Mouse (Mus musculus) gastrocnemius, postnatal 36 days (tissue): Measurements from ENCODE around the gene Srsx. TPM values are rescaled to one million over a fixed set of nuclear protein-coding genes. Genes with fewer than 3 reads are reported as not detected.
"Not testable (repeated sequence)": the region's sequence is repeated elsewhere in the genome, so short reads cannot be mapped to it uniquely, and the experiment has no call there.

Source experiments
- DNase-seq, 2 experiments: peaks; one replicate each; pipeline ENCODE4 v3.0.0; 2022
- intact Hi-C: fragments of 180-260 bp; cut with DNase I; formaldehyde crosslinking; loops from one replicate; pipeline ENCODE4 v1.15.1; 2025
- long read RNA-seq, 2 experiments: library from polyadenylated mRNA; stranded (forward); transcript quantifications; one replicate each; pipeline ENCODE4 v2.0.0; 2021
- total RNA-seq, 2 experiments: library from RNA; stranded (reverse); gene quantifications; 2 replicates each; pipeline ENCODE4 v1.2.3; 2021

The Srsx gene
- total RNA-seq: not detected
- long read RNA-seq, experiment 1: 0 reads
- long read RNA-seq, experiment 2: 0 reads

DNA sequence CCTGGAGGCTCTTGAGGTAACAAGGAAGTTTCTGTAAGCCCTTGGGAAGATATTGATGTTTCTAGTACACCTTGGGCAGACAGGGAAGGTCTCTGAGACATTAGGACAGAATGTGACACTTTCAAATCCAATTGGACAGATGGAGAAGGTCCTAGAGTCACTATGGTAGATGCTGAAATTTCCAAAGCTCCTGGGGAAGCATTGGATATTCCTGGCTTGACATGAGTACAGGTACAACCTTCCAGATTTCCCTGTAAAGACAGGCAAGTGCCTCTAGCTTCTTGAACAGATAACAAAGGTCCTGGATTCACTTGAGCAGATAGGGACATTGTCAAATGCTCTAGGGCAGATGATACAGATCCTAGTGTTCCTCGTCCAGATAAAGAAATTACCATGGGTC, at the start of gene Srsx:
Gene Srsx (minus strand): TSS at position 101 of the 400 bp plus-strand sequence.
- DNase-seq, intact Hi-C loops: not testable (repeated sequence)

DNA sequence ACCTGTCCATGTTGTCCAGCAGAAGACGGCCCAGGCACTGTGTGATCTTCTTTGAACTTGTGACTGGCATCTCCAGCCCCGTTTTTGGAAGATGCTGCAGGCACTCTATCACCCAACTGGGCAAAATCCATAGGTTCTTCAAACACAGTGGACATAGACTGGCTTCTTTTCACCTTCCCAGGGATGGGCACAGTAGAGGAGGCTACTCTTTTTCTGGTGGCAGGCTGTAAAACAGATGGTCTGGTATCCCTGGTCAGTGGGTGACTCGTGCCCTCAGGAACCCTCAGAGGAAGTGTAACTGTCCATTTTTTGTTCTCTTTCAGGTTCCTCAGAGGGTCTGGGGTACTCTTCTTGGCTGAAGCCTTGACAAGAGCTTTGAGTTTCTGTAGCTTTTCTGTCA, 24.5 kb upstream of the Srsx start, which contains the start of gene Gm17577:
Gene Gm17577 (minus strand): TSS at position 101 of the 400 bp plus-strand sequence.
- intact Hi-C loops, DNase-seq: not testable (repeated sequence)

Other genes starting within 250 kb of the Srsx start
- gene Gm17521, start 192.8 kb downstream of the Srsx start, total RNA-seq: not detected
- 1 to 10 TPM in 1 of 2 experiments, under 1 TPM in 1; 0.69 to 2.1 TPM for gene Cldn34c1, start 119.0 kb downstream of the Srsx start, total RNA-seq
- not detected for gene Gm17577, start 24.4 kb upstream of the Srsx start, total RNA-seq